Mouse (Mus musculus): ENCODE data around the gene Nek2. TPM values are rescaled to one million over a fixed set of nuclear protein-coding genes. Genes with fewer than 3 reads are reported as not detected.

Nek2 gene
- total and polyA plus RNA-seq, 3 experiments: 0.98 to 2.2 (median 1.7) TPM

- DNase-seq: no peak
Observed at GRCm38 (mm10) chr1:191814240-191814639, 7.0 kb upstream of the Nek2 start.

DNA sequence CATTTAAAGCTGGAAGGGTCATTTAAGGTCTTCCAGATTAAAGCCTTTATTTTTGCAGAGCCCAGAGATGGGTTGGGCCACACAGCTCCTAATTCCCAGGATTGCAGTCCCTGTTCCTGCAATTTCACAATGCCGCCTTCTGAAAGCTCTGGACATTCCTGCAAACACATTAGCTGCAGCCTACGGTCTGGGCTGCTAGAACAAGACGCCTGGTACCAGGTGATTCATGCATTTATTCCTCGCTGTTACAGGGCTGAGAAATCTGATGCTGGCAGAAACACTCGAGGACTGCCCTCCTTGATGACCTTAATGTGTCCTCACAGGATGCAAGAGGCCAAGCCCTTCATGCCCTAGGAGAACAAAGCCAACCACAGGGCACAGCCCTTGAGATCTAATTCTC lies 6.3 kb upstream of the Nek2 start:
- no peak for DNase-seq

- no peak for DNase-seq
Observed at GRCm38 (mm10) chr1:191816596-191816995, 4.6 kb upstream of the Nek2 start.

DNA sequence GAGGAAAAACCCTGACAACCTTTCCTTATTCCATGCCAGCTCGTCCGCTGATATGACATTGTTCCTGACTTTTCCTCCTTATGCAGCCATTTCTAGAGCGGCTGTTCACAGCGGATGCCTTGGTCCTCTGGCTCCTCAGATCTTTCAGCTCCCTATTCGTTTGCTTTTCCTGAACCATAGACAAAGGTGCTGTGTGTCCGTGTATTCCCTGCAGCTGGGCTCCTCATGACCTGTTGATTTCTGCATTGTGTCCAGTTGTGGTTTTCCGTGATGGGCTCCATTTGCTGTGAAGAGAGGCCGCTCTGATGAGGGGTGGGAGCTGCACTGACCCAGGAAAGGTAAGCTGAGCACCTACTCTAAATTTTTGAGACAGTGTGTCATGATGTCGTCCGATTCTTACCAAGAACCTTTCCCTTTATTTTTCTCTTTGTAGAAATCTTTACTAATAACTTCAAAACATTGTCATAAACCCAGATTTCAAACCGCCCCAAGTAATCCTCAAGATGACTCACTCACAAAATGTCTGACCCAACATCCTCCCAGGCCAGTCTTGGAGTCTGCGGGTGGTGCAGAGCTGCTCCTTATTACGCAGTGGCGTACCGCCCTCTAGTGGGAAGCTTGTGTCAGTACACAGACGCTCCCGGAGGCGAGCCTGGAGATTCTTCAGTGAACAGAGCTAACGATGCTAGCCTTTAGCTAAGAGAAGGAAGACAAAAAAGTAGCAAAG lies 3.7 kb upstream of the Nek2 start:
- DNase-seq: peak; percentile 90

DNA sequence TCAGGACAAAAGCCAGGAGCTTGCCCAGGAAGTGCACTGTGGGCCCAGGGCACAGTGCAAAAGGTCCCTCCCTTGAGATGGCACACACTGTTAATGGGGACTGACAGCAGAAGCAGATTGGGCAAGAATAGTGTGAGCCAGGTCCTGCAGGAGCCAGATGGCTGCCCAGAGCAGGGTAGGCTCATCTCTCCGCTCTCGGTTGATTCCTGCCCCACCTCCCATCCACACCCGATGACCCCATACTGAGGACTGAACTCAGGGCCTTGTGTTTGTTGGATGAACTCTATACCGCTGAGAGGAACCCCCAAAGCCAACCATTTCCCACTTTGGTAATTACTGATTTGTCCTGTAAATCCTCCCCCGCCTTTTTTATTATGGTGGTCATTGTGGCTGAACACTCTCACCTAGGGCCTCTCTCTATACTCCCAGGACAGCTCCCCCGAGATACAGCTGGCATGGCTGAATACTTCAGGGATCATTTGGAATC lies 3.1 kb upstream of the Nek2 start:
- DNase-seq: no peak

DNA sequence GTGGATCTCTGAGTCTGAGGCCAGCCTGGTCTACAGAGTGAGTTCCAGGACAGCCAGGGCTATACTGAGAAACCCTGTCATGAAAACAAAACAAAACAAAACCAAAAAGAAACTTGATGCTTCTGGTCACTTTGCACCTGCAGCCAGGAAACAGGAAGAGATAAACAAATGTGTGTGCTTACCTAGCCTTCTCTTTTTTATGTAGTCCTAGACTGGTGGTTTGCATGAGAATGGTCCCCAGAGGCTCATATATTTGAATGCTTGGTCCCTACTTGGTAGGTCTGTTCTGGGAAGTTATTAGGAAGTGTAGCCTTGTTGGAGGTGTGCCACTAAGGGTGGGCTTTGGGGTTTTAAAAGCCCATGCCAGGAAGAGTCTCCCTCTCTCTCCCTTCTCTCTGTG lies 2.2 kb upstream of the Nek2 start:
- no peak for DNase-seq

GRCm38 (mm10) chr1:191820951-191821325 lies 306 bp upstream of the Nek2 start:
- no peak for DNase-seq

DNA sequence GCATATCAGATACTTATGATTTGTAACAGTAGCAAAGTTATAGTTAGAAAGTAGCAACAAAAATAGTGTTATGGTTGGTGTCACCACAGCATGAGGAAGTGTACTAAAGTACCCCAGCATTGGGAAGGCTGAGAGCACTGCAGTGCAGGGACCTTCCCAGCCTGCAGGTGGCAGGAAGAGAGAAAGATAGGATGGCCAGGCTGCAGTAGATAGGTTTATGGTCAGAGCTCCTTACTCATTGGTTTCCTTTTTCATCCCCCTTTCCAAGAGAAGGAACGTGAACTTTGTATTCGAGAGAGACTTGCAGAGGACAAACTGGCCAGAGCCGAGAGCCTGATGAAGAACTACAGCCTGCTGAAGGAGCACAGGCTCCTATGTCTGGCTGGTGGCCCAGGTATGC lies 7.9 kb downstream of the Nek2 start:
- DNase-seq: no peak

DNA sequence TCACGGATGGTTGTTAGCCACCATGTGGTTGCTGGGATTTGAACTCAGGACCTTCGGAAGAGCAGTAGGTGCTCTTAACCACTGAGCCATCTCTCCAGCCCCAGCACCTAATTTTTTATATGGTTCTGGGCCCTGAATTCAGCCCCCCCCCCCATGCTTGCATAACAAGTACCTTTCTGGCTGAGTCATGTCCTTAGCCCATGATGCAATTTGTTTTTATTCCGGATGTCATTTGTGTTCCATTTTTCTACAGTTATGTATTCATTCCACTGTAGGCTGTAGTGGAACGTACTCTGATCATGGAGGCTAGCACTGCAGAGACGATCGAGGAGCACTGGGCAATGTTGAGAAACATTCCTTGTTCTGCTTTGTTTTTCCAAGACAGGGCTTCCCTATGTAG lies 12.2 kb downstream of the Nek2 start:
- DNase-seq: no peak

- DNase-seq: peak; percentile 71
Observed at GRCm38 (mm10) chr1:191834825-191835224, 13.6 kb downstream of the Nek2 start.

DNA sequence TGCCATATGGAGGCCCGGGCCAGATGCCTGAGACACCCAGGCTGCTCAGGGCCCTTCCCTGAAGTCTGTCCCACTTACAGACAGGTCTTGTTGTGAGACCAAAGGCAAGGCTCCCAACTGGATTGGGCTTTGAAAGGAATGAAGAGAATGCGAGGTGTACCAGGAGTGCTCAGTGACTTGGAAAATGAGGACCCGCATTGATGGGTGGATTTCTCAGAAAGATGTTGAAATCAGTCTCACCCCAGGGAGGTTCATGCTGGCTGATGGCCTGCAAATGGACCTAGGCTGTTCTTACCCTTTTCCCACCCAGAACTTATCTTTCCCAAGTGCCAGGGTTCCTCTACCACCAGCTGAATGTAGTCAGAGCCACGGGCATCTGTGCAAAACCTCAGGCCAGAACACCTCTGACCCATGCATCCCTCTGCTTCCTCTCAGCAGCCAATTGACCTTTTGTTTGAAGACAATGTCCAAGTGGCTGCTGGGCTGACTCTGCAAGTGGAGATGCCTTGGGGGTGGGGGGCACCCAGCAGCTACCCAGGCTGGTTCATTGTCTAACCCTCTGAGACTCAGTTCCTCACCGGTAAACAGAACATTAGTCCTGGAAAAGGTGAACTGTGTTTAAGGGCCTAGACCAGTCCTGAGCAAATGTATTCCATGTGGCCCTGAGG lies 15.2 kb downstream of the Nek2 start:
- no peak for DNase-seq

DNA sequence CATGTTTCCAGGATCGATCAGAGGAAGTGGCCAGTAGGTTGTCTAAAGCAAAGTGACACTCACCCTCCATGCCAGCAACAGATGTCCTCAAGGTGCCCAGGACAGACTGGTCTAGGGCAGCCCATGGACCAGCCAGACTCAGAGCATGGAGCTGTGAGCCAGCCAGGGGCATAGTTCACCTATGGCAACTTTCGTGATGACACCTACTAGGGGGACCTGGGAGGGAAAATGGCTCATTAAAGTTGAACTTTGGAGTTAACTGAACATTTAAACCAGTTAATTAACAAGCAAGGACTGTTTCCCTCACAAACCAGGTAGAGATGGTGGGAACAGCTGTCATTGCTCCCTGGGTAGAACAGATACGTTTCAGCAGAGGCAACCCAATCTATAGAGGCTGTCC lies 16.4 kb downstream of the Nek2 start:
- no peak for DNase-seq

- DNase-seq: peak; percentile 30
Observed at GRCm38 (mm10) chr1:191838994-191839741, 17.9 kb downstream of the Nek2 start.

DNA sequence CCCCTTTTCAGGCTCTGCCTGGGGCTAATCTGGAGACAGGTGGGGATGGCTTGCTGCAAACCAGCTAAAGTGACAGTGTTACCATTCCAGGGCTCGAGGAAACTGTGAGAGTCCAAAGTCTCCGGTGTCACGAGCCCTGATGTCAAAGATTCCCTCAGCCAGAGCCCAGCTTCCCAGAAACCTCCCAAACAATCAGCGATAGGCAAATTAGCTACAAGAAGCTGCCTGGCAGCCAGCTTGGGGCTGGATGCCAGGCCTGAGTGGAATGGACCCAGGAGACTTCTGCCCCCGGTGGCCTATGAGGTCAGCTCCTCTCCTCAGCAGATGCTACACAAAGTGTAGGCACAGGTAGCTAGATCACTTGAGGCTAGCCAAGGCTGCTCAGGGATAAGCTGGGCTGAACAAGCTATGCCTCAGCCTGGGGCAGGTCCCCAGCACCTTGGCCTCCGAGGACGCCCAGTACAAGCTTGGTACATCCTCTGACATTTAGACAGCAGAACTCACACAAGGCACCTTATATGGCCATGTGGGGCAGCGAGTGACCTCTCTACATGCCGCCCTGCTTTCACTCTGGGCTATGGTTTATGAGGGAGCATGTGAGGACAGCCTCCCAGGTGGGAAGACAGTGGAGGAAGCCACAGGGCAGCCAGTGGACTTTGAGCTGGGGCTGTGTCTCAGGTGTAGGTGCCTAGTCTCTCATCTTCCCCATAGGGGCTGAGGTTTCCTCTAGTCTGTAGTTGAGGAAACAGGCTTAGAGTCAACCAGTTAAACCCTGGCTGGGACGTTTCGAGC lies 19.7 kb downstream of the Nek2 start:
- DNase-seq: peak; percentile 34

DNA sequence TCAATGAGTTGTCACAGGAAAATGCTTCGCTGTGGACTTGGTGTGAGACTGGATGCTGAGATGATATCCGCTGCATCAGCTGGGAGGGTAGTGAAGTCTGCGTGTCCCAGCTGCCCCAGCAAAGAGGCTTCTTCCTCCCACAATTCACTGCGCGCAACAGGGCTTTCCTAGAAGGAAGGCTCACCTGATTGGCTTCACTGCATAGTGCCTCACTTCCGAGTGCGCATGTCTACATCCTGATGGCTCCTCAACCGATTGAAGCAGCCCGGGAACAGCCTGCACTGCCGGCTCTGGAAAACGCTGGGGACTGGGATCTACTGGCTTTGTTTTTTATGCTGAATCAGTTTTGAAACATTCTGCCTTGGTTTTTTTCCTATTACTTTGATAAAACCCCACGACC lies 21.0 kb downstream of the Nek2 start:
- no peak for DNase-seq

DNA sequence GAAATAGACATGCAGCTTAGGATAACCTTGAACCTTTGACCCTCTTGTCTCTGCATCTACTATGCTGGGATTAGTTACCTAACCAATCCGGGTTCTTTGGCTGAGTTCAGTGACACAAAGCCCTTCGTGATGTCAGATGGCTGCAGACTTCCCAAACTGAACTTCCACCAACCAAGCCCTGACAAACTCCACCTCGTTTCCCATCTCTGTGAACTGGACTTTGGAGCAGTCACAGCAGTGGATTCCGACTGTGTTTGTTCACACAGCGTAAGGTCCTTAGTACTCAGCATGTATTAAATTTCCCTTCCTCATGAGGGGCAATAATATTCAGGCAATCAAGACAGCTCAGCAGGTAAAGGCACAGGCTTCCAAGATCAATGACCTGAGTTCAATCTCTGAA lies 25.4 kb downstream of the Nek2 start:
- DNase-seq: no peak

GRCm38 (mm10) chr1:191849501-191849900 lies 28.3 kb downstream of the Nek2 start:
- DNase-seq: no peak

DNA sequence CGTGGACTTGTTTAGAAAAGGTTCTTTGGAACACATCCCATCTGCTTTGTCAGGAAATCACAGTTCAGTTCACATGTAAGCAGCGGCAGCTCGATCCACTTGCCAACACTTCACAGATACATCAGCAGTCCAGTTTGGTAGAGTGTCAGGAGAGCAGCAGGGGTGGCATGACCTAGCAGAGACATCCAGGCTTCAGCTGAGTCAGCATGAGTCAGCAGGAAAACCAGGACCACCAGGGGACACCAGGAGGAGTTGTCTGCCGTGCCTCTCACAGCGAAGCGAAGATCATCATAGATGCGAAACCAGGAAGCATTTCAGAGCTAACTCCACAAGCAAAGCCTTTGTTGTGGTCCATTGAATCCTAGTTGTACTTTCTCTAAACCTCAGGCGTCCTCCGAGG lies 32.2 kb downstream of the Nek2 start:
- no peak for DNase-seq

GRCm38 (mm10) chr1:191854716-191855115 lies 33.5 kb downstream of the Nek2 start:
- DNase-seq: no peak

- peak; percentile 90 for DNase-seq
Observed at GRCm38 (mm10) chr1:191855136-191855878, 34.1 kb downstream of the Nek2 start.

DNA sequence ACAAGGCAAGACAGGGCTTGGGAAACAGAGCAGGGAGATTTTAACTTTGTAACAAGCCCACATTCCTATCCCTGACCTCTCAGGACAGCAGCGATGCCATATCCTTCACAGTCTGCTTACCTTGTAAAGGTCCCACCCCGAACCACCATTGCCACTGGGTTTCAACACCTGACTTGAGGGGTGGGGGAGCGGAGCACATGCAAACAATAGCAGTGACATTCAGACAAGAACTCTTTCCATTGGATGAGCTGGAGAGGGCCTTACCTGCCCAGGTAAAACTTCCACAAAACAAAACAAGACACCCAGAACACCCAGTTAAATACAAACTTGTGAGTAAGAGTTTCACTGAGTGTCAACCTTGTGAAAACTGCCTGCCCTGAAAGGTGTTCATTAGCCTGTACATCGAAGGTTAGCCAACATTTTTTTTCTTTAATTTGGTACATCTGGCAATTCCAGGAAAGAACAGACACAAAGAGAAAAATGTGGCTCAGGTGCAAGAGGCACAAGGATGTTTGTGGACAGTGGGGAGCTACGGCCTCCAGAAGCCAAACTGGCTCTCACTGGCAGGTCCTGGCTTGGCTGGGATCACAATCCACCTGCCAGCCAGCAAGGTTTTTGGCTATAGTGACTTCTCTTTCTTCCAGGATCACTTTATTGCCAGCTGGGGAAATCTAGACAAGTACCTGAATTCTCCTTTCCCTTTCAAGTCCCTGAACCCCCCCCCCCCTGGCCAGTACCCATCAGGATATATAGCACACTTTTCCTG lies 35.8 kb downstream of the Nek2 start:
- DNase-seq: no peak

Data from adrenal gland, adult 2 months (tissue).